Comparison of ENCODE assay signal across 10 mouse cellular contexts in the genomic region with DNA sequence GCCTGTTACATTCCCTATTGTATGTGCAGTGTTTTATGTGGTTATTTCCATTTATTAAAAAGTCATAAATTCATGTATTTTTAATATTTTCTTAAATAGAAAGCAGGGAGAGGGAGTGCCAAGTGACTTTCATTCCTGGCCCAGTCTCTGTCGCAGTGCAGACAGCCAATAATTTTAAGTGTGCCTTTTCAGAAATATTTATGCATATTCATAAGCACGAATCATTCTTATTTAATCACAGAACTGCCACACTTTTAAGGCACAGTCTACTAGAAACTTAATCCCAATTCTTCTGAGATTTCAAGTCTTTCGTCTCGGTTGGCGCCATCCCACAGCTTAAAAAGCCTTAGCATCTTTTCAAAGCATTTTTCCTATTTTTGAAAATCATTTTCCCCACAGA.
"Had no signal": no experiment of that assay in that cellular context is flagged by ENCODE, and none has a peak within 500 bp of the region (broad histone marks: within the 10 kb centered on the region; RNA-seq: fewer than 3 reads in every experiment).

No protein-coding gene starts in this region.

- H3K27ac ChIP-seq: limb, embryonic 10.5 days; liver, embryonic 15.5 days; neural tube, embryonic 15.5 days had no signal

- DNase-seq: kidney, adult 18-20 months; kidney, postnatal 25 days; lung, adult 2 months; lung, postnatal 36 days; right cerebral cortex, postnatal 25 days had no signal

- H3K9ac ChIP-seq: liver, embryonic 15.5 days; neural tube, embryonic 15.5 days had no signal

- ATAC-seq: lung, postnatal 0 days had no signal

- H3K9me3 ChIP-seq: limb, embryonic 10.5 days; neural tube, embryonic 15.5 days had no signal

- H3K27me3 ChIP-seq: liver, embryonic 15.5 days; neural tube, embryonic 15.5 days had no signal

- H3K4me3 ChIP-seq: limb, embryonic 10.5 days; liver, embryonic 15.5 days; neural tube, embryonic 15.5 days had no signal

- H3K36me3 ChIP-seq: limb, embryonic 10.5 days; liver, embryonic 15.5 days; neural tube, embryonic 15.5 days had no signal

- H3K4me2 ChIP-seq: liver, embryonic 11.5 days; liver, embryonic 15.5 days; neural tube, embryonic 15.5 days had no signal

- H3K4me1 ChIP-seq: limb, embryonic 10.5 days; liver, embryonic 15.5 days had no signal
